Mouse (Mus musculus): Measurements from ENCODE around the gene Taf4. TPM values are rescaled to one million over a fixed set of nuclear protein-coding genes. Genes with fewer than 3 reads are reported as not detected.

Taf4 gene
- total and polyA plus RNA-seq, 3 experiments: 6.3 to 21.8 TPM; not detected in 1

- H3K9ac ChIP-seq (ENCODE audit: control insufficient read depth, low read depth, low read length, poor library complexity, severe bottlenecking): peak overlapping the region; percentile 98
- no peak for DNase-seq (ENCODE audit: low read depth, low spot score)
- H3K27ac ChIP-seq (ENCODE audit: control insufficient read depth, low read depth, low read length): no peak overlapping the region
- peaks cover 0 to 17% of the 10 kb centered on the region in 2 experiments; a peak in 3 of 4 replicates for H3K4me1 ChIP-seq (ENCODE audit: control insufficient read depth in 1 of 2, insufficient read depth in 2 of 2, low read length in 2 of 2)
- TF ChIP-seq ZNF384 (IDR thresholded peaks at IDR 0.05; ENCODE audit: low read depth, low read length) (peak; percentile 79), GABPA (IDR thresholded peaks at IDR 0.05; ENCODE audit: low read depth, low read length) (no peak)
- H3K79me2 ChIP-seq (ENCODE audit: control insufficient read depth, insufficient read depth, low read length, poor library complexity): peaks cover 39% of the 10 kb centered on the region
- no peaks in the 10 kb centered on the region for H3K9me3 ChIP-seq (replicated peaks; ENCODE audit: insufficient read depth, low read length)
- no peaks in the 10 kb centered on the region for H3K27me3 ChIP-seq (ENCODE audit: control insufficient read depth in 1 of 2, insufficient read depth in 2 of 2, low read length in 2 of 2)
- peaks cover 0 to 15% of the 10 kb centered on the region in 2 experiments; a peak in 2 of 4 replicates for H3K36me3 ChIP-seq (ENCODE audit: control insufficient read depth in 1 of 2, insufficient read depth in 2 of 2, low read length in 2 of 2)
- H3K4me3 ChIP-seq (ENCODE audit: control insufficient read depth in 1 of 2, insufficient read depth in 1 of 2, low read depth in 2 of 2, low read length in 2 of 2): peak overlapping the region; percentile 70 to 94
Observed at GRCm38 (mm10) chr2:179977344-179978025, 1.0 kb upstream of the Taf4 start.

DNA sequence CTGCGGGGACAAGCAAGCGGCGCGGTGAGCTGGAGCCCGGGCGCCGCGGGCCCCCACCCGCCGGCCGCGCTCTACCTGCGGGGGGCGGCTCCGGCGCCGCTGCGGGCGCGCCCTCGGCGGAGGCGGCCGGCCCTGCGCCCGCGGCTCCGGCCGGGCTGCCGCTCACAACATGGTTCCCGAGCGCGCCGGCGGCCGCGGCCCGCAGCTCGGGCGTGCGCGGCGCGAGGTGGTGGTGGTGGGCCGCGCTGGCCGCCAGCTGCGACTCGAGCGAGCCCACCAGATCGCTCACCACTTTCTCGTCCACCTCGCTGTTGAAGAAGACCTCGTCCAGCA is 185 bp downstream of the Taf4 start:
- peak overlapping the region; percentile 77 to 91 for H3K4me3 ChIP-seq (ENCODE audit: control insufficient read depth in 1 of 2, insufficient read depth in 1 of 2, low read depth in 2 of 2, low read length in 2 of 2)
- H3K9me3 ChIP-seq (replicated peaks; ENCODE audit: insufficient read depth, low read length): no peaks in the 10 kb centered on the region
- peaks cover 0 to 15% of the 10 kb centered on the region in 2 experiments; a peak in 2 of 4 replicates for H3K36me3 ChIP-seq (ENCODE audit: control insufficient read depth in 1 of 2, insufficient read depth in 2 of 2, low read length in 2 of 2)
- peak overlapping the region; percentile 67 for H3K27ac ChIP-seq (ENCODE audit: control insufficient read depth, low read depth, low read length)
- no peak for TF ChIP-seq EP300 (IDR thresholded peaks at IDR 0.05; ENCODE audit: low read depth in 1 of 2, low read length in 2 of 2)
- H3K79me2 ChIP-seq (ENCODE audit: control insufficient read depth, insufficient read depth, low read length, poor library complexity): peaks cover 51% of the 10 kb centered on the region
- no peak for DNase-seq (ENCODE audit: low read depth, low spot score)
- no peaks in the 10 kb centered on the region for H3K27me3 ChIP-seq (ENCODE audit: control insufficient read depth in 1 of 2, insufficient read depth in 2 of 2, low read length in 2 of 2)
- peak overlapping the region; percentile 98 for H3K9ac ChIP-seq (ENCODE audit: control insufficient read depth, low read depth, low read length, poor library complexity, severe bottlenecking)
- peaks cover 0 to 25% of the 10 kb centered on the region in 2 experiments; a peak in 3 of 4 replicates for H3K4me1 ChIP-seq (ENCODE audit: control insufficient read depth in 1 of 2, insufficient read depth in 2 of 2, low read length in 2 of 2)

GRCm38 (mm10) chr2:179975851-179976250 is 595 bp downstream of the Taf4 start:
- Histone ChIP-seq H3K4me3 (ENCODE audit: control insufficient read depth in 1 of 2, insufficient read depth in 1 of 2, low read depth in 2 of 2, low read length in 2 of 2) (peak overlapping the region in 1 of 2 experiments; percentile 21; a peak in 1 of 4 replicates), H3K79me2 (ENCODE audit: control insufficient read depth, insufficient read depth, low read length, poor library complexity) (peaks cover 54% of the 10 kb centered on the region), H3K27ac (ENCODE audit: control insufficient read depth, low read depth, low read length) (no peak overlapping the region), H3K9me3 (replicated peaks; ENCODE audit: insufficient read depth, low read length) (no peaks in the 10 kb centered on the region), H3K27me3 (ENCODE audit: control insufficient read depth in 1 of 2, insufficient read depth in 2 of 2, low read length in 2 of 2) (no peaks in the 10 kb centered on the region), H3K36me3 (ENCODE audit: control insufficient read depth in 1 of 2, insufficient read depth in 2 of 2, low read length in 2 of 2) (peaks cover 0 to 15% of the 10 kb centered on the region in 2 experiments; a peak in 2 of 4 replicates), H3K9ac (ENCODE audit: control insufficient read depth, low read depth, low read length, poor library complexity, severe bottlenecking) (peak overlapping the region; percentile 98), H3K4me1 (ENCODE audit: control insufficient read depth in 1 of 2, insufficient read depth in 2 of 2, low read length in 2 of 2) (peaks cover 0 to 25% of the 10 kb centered on the region in 2 experiments; a peak in 3 of 4 replicates)
- TF ChIP-seq TBP (IDR thresholded peaks at IDR 0.05; ENCODE audit: low read depth, low read length) (no peak), UBTF (IDR thresholded peaks at IDR 0.05; ENCODE audit: borderline replicate concordance, insufficient read depth, low read depth, low read length) (0 out of 2 replicates have a peak, but pooled peaks have one; percentile 35)
- no peak for DNase-seq (ENCODE audit: low read depth, low spot score)
